ENCODE assay signal across 14 mouse cellular contexts in the genomic region with DNA sequence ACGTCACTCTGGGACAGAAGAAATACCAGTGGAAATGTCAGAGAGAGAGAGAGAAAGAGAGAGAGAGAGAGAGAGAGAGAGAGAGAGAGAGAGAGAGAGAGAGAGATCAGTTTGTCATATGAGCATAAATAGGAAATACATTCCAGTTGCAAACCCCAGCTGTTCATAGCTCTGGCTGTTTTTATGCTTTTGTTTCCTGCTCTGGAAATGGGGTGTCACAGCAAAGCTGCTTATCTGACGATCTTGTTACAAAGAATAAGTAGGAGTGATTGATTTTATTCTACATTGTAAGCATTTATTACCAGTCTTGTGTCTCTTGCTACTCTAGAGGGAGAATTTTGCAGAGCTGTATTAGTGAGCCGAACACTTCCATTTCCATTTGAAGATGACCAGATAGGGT.
"Had no signal": no experiment of that assay in that cellular context is flagged by ENCODE, and none has a peak within 500 bp of the region (broad histone marks: within the 10 kb centered on the region; RNA-seq: fewer than 3 reads in every experiment).

No protein-coding gene starts in this region.

- H3K27ac ChIP-seq: intestine, embryonic 15.5 days; liver, embryonic 14.5 days had no signal

- H3K27me3 ChIP-seq: intestine, embryonic 15.5 days had no signal

- H3K36me3 ChIP-seq: intestine, embryonic 15.5 days had no signal

- H3K9ac ChIP-seq: intestine, embryonic 15.5 days; liver, embryonic 14.5 days; liver, postnatal 0 days had no signal

- H3K4me3 ChIP-seq: intestine, embryonic 15.5 days had no signal

- DNase-seq: kidney, adult 11 months; kidney, adult 9 months; kidney, postnatal 14 days; kidney, postnatal 4 days; left cerebral cortex, postnatal 4 days; liver, postnatal 0 days; lung, postnatal 10 days; midbrain, embryonic 14.5 days; thymus, adult 18-20 months; thymus, postnatal 36 days had no signal

- ATAC-seq: intestine, embryonic 15.5 days; liver, postnatal 0 days had no signal

- H3K9me3 ChIP-seq: intestine, embryonic 15.5 days had no signal

- H3K4me2 ChIP-seq: intestine, embryonic 15.5 days; liver, embryonic 11.5 days; midbrain, embryonic 11.5 days had no signal
